Mouse (Mus musculus): ENCODE results near the gene Timm17a.

GRCm38 (mm10) chr1:135324571-135324970 lies 11.0 kb upstream of the Timm17a start, which contains the start of gene Lmod1:
- TF ChIP-seq CTCF (IDR thresholded peaks at IDR 0.05; ENCODE audit: insufficient read depth, low read length), result no peak
- no peak; the same call in 1 of the 2 replicates for TF ChIP-seq POLR2A (IDR thresholded peaks at IDR 0.05; ENCODE audit: borderline replicate concordance, extremely low read depth, low read depth, low read length)

All from lung, adult 2 months (tissue).